ENCODE assay signal across 11 mouse cellular contexts in genomic region chr5:147133662-147134061, GRCm38 (mm10). TPM values are rescaled to one million over a fixed set of nuclear protein-coding genes. Genes with fewer than 3 reads are reported as not detected.
DNase-seq lines count a peak whose midpoint lies in the region; ATAC-seq lines count a peak whose summit lies in the region.
"Had no signal": no experiment of that assay in that cellular context is flagged by ENCODE, and none has a peak within 500 bp of the region (broad histone marks: within the 10 kb centered on the region; RNA-seq: fewer than 3 reads in every experiment).

No protein-coding gene starts in this region.

- DNase-seq in heart, adult 8-10 months (ENCODE audit: low spot score): no peak
- DNase-seq in embryo, embryonic 11 days: peak; percentile 41
- DNase-seq in urinary bladder, adult 2 months (ENCODE audit: low spot score): no peak
- DNase-seq in adipocyte (ENCODE audit: low spot score): no peak
- DNase-seq: lung, adult 2 months; right cerebral cortex, postnatal 14 days had no signal

- WGBS in heart, embryonic 13.5 days: 23% methylated on average over 17 of the region's 17 CpGs
- WGBS in hindbrain, embryonic 13.5 days: 7% methylated on average over 17 of the region's 17 CpGs
- 14% methylated on average over 17 of the region's 17 CpGs for WGBS in midbrain, embryonic 12.5 days

- no peak for ATAC-seq in heart, embryonic 13.5 days (ENCODE audit: extremely low read depth, insufficient number of reproducible peaks, low FRiP score, low TSS enrichment)
- ATAC-seq in hindbrain, embryonic 13.5 days (ENCODE audit: low FRiP score): no peak
- no peak for ATAC-seq in midbrain, embryonic 12.5 days (ENCODE audit: low FRiP score, low read depth)
- no peak for ATAC-seq in activated CD4-positive, CD25-positive, alpha-beta regulatory T cell, adult 4 months

- H3K4me1 ChIP-seq in heart, embryonic 13.5 days: no peaks in the 10 kb centered on the region
- H3K4me1 ChIP-seq in hindbrain, embryonic 13.5 days (replicated peaks): peaks cover 21% of the 10 kb centered on the region
- H3K4me1 ChIP-seq in midbrain, embryonic 12.5 days: peaks cover 20% of the 10 kb centered on the region

- no peaks in the 10 kb centered on the region for H3K27me3 ChIP-seq in heart, embryonic 13.5 days (replicated peaks)
- peaks cover 51% of the 10 kb centered on the region for H3K27me3 ChIP-seq in hindbrain, embryonic 13.5 days
- H3K27me3 ChIP-seq in midbrain, embryonic 12.5 days: peaks cover 62% of the 10 kb centered on the region

- H3K9me3 ChIP-seq in heart, embryonic 13.5 days: no peaks in the 10 kb centered on the region
- H3K9me3 ChIP-seq in hindbrain, embryonic 13.5 days: no peaks in the 10 kb centered on the region
- no peaks in the 10 kb centered on the region for H3K9me3 ChIP-seq in midbrain, embryonic 12.5 days

- peak overlapping the region; percentile 6; the same call in 1 of the 2 replicates for H3K9ac ChIP-seq in heart, embryonic 13.5 days
- peak overlapping the region; percentile 49 for H3K9ac ChIP-seq in hindbrain, embryonic 13.5 days
- H3K9ac ChIP-seq in midbrain, embryonic 12.5 days (replicated peaks): no peak overlapping the region; the same call in 1 of the 2 replicates

- peak overlapping the region; percentile 36 for H3K4me3 ChIP-seq in heart, embryonic 13.5 days
- H3K4me3 ChIP-seq in hindbrain, embryonic 13.5 days: peak overlapping the region; percentile 19; the same call in 1 of the 2 replicates
- H3K4me3 ChIP-seq in midbrain, embryonic 12.5 days: peak overlapping the region; percentile 3; the same call in 1 of the 2 replicates

- H3K36me3 ChIP-seq in heart, embryonic 13.5 days: no peaks in the 10 kb centered on the region
- H3K36me3 ChIP-seq in hindbrain, embryonic 13.5 days: no peaks in the 10 kb centered on the region
- no peaks in the 10 kb centered on the region for H3K36me3 ChIP-seq in midbrain, embryonic 12.5 days

- peak overlapping the region; percentile 65 for H3K4me2 ChIP-seq in heart, embryonic 13.5 days
- H3K4me2 ChIP-seq in hindbrain, embryonic 13.5 days: peak overlapping the region; percentile 50
- H3K4me2 ChIP-seq in midbrain, embryonic 12.5 days (replicated peaks): peak overlapping the region; percentile 44

- H3K27ac ChIP-seq in heart, embryonic 13.5 days (replicated peaks): no peak overlapping the region
- no peak overlapping the region for H3K27ac ChIP-seq in hindbrain, embryonic 13.5 days
- H3K27ac ChIP-seq in midbrain, embryonic 12.5 days (replicated peaks): no peak overlapping the region

RNA-seq across cellular contexts. Expression of gene Gsx1, which starts 54.8 kb away (rescaled TPM):
- not detected in 2 replicates for polyA plus RNA-seq in heart, embryonic 13.5 days (2015; fragmentation: Nextera tagmentation; extraction: Ambion mirVana)
- not detected for total RNA-seq in heart, adult 8-10 months (2022)
- polyA plus RNA-seq in hindbrain, embryonic 13.5 days (2015; fragmentation: Nextera tagmentation; extraction: Ambion mirVana): 5.8 and 7.2 TPM in 2 replicates
- 26.9 and 27.6 TPM in 2 replicates for polyA plus RNA-seq in midbrain, embryonic 12.5 days (2016; fragmentation: Nextera tagmentation; extraction: Ambion mirVana)
- not detected for polyA plus RNA-seq in activated CD4-positive, CD25-positive, alpha-beta regulatory T cell, adult 4 months (2017; shearing (Covaris generic))
- polyA plus RNA-seq in urinary bladder, adult 2 months (2012; rRNA removed): not detected in 2 replicates
- total RNA-seq: gastrocnemius, adult 8-10 months had no signal
- polyA plus RNA-seq: lung, adult 2 months had no signal

RNA-seq across cellular contexts. Expression of gene Polr1d, which starts 56.8 kb away (rescaled TPM):
- polyA plus RNA-seq in heart, embryonic 13.5 days (2015; fragmentation: Nextera tagmentation; extraction: Ambion mirVana): 90.1 and 98.2 TPM in 2 replicates
- 10 to 100 TPM; 66.0 to 75.4 (median 70.5) TPM for total RNA-seq in heart, adult 8-10 months (2022)
- polyA plus RNA-seq in hindbrain, embryonic 13.5 days (2015; fragmentation: Nextera tagmentation; extraction: Ambion mirVana): 103 and 107 TPM in 2 replicates
- polyA plus RNA-seq in midbrain, embryonic 12.5 days (2016; fragmentation: Nextera tagmentation; extraction: Ambion mirVana): 95.4 and 100 TPM in 2 replicates
- polyA plus RNA-seq in activated CD4-positive, CD25-positive, alpha-beta regulatory T cell, adult 4 months (2017; shearing (Covaris generic)): 100 to 1,000 TPM; 179 to 194 TPM
- 116 and 126 TPM in 2 replicates for polyA plus RNA-seq in urinary bladder, adult 2 months (2012; rRNA removed)

RNA-seq across cellular contexts. Expression of gene Lnx2, which starts 57.3 kb away (rescaled TPM):
- 10.3 and 10.8 TPM in 2 replicates for polyA plus RNA-seq in heart, embryonic 13.5 days (2015; fragmentation: Nextera tagmentation; extraction: Ambion mirVana)
- total RNA-seq in heart, adult 8-10 months (2022): 10 to 100 TPM in 2 of 4 experiments, 1 to 10 TPM in 2; 7.4 to 11.5 (median 9.4) TPM
- polyA plus RNA-seq in hindbrain, embryonic 13.5 days (2015; fragmentation: Nextera tagmentation; extraction: Ambion mirVana): 4.3 and 4.7 TPM in 2 replicates
- polyA plus RNA-seq in midbrain, embryonic 12.5 days (2016; fragmentation: Nextera tagmentation; extraction: Ambion mirVana): 6.3 and 7.4 TPM in 2 replicates
- 10 to 100 TPM; 19.3 to 24.8 TPM for polyA plus RNA-seq in activated CD4-positive, CD25-positive, alpha-beta regulatory T cell, adult 4 months (2017; shearing (Covaris generic))
- 9.6 and 13.6 TPM in 2 replicates for polyA plus RNA-seq in urinary bladder, adult 2 months (2012; rRNA removed)
